Mouse (Mus musculus) frontal cortex, postnatal 36 days (tissue): ENCODE measurements around the gene Abhd8.
"Not testable (repeated sequence)": the region's sequence is repeated elsewhere in the genome, so short reads cannot be mapped to it uniquely, and the experiment has no call there.

Experiments used
- DNase-seq, 2 experiments: peaks; one replicate each; pipeline ENCODE4 v3.0.0; 2022; ENCODE audit warnings: low spot score in 2 of 2

Abhd8 gene

GRCm38 (mm10) chr8:71461152-71461840 is 2.2 kb downstream of the Abhd8 start:
- no peak for DNase-seq

GRCm38 (mm10) chr8:71460716-71461115 is 2.7 kb downstream of the Abhd8 start:
- DNase-seq = no peak

- no peak for DNase-seq
Observed at GRCm38 (mm10) chr8:71457659-71458270, 5.7 kb downstream of the Abhd8 start.

GRCm38 (mm10) chr8:71456906-71457305 is 6.5 kb downstream of the Abhd8 start:
- no peak for DNase-seq

- DNase-seq = no peak
Observed at GRCm38 (mm10) chr8:71454668-71455067, 8.8 kb downstream of the Abhd8 start.

GRCm38 (mm10) chr8:71452669-71453068 is 10.8 kb downstream of the Abhd8 start:
- DNase-seq = no peak

- DNase-seq = no peak
Observed at GRCm38 (mm10) chr8:71451777-71452176, 11.7 kb downstream of the Abhd8 start.

GRCm38 (mm10) chr8:71451337-71451736 is 12.1 kb downstream of the Abhd8 start:
- no peak for DNase-seq

- no peak for DNase-seq
Observed at GRCm38 (mm10) chr8:71445096-71445495, 18.4 kb downstream of the Abhd8 start.

GRCm38 (mm10) chr8:71441404-71441803 is 22.1 kb downstream of the Abhd8 start:
- DNase-seq = peak in 1 of 2 experiments; percentile 54

- DNase-seq = no peak
Observed at GRCm38 (mm10) chr8:71437041-71437440, 26.4 kb downstream of the Abhd8 start.

- not testable (repeated sequence) for DNase-seq
Observed at GRCm38 (mm10) chr8:71432935-71433334, 30.5 kb downstream of the Abhd8 start.

- DNase-seq = no peak
Observed at GRCm38 (mm10) chr8:71422121-71422520, 41.3 kb downstream of the Abhd8 start.

- DNase-seq = no peak
Observed at GRCm38 (mm10) chr8:71411535-71412273, 51.8 kb downstream of the Abhd8 start.

GRCm38 (mm10) chr8:71408231-71408630 is 55.2 kb downstream of the Abhd8 start:
- no peak for DNase-seq

- DNase-seq = no peak
Observed at GRCm38 (mm10) chr8:71407441-71407840, 56.0 kb downstream of the Abhd8 start.
